Mouse (Mus musculus) central nervous system, embryonic 18 days (tissue): ENCODE results near the gene Elovl1. TPM values are rescaled to one million over a fixed set of nuclear protein-coding genes. Genes with fewer than 3 reads are reported as not detected.

Source experiments
- polyA plus RNA-seq: library from polyadenylated mRNA; depleted of rRNA; stranded (reverse); fragments of >200 nt; gene quantifications from 2 replicates; pipeline ENCODE4 v1.2.3, GENCODE M21; 2012; rRNA removed

Gene Elovl1
- polyA plus RNA-seq, result 46.5 and 49.8 TPM in 2 replicates

DNA sequence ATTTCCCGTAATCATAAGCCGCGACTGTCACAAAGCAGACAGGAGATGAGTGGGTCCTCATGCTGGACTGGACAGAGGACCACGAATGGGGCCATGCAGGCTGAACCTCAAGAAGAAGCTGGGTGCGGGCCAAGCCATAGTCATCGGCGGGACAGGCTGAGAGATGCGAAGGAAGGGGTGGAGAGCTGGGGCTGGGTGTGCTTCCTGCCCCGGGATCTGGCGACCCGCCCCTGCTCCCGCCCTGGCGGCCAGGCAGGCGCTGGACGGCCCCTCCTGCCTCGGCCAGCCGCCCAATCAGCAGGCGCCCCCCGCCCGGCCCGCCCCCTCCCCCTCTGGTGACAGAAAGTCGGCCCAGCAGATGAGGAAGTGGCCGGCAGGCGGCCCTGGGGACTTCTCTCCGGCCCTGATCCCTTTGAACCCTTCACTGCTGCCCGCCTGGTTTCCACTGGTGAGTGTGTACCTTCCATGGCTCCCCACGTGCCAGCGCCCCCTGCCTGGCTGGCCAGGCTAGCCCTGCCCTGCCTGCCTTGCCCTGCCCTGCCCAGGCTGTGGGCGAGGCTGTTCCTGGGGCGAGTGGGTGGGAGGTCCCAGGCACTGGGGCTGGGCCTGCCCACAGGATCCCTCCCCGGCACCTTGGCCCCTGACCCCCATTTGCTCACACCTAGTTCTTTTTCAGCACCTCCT is at the start of gene Elovl1:
TSS of gene Elovl1 (plus strand) at position 326 of the 684 bp plus-strand sequence.

DNA sequence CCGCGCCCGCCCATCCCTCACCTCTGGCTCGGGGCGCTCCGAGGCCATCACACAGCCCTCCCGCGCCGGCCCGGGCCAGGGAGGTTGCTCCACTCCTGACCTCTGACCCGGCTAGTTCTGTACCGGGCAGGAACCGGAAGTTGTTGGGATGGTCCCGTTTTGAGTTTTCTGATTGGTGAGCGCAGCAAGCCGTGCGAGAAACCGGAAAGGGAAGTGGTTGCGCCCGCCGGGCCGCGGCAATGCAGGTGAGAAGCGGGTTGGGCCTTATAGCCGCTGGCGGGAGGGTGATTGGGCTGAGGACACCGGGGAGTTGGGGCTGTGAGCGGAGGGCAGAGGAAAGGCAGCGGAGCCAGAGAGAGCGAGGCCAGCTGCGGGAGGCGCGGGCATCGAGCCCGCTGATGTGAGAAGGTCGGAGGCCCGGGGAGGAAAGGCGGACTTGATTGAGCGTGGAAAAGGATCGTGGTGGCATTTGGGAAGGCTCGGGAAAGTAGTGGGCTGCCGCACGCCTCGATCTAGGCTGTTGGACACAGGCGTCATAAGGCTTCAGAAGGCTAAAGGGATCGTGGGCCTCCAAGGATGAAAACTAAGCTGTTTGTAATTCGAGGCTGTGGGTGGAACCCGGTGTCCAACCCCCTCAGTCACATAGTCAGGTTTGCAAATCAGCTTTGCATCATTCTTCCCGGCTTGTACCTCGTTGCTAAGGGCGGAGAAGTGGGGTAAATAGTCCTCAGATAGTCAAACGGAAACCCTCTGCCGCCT is 18.6 kb upstream of the Elovl1 start, which contains the start of the genes Szt2 and Med8:
TSS of gene Szt2 (minus strand) at position 132 of the 759 bp plus-strand sequence.
TSS of gene Med8 (plus strand) at position 196 of the 759 bp plus-strand sequence.

DNA sequence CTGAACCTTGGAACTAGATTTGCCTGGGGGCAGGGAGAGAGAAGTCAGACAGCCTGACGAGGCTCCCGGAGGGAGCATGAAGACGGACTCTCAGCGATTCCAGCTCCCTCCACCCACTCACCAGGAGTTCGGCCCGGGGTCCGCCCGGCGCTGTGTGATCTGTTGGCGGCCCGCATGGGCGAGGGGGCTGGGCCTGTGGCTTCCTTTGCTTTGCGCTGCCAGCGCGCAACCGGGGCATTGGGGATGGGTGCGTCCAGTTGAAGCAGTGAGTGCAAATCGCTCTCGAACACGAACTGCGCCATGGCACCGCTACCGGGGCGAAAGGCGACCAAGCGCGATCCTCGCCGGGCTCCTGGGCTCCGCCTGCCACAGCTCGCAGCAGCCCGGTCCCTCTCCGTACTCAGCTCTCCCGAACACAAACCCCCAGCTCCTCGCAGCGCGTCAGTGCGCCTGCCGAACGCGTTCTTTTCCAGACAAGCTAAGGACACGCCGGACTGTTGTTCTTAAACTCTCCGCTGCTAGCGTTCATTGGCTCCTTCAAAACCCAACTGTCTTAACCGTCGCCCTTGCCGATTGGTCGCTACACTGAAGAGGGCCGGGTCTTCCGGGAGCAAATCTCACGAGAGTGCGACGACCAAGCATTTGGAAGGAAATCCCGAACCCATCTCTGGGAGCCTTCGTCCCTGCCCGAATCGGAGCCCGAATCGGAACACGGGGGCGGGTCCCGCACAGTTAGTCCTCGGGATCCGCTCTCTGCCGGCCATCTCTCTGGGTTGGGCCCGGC is 9.1 kb downstream of the Elovl1 start, which contains the start of gene Cdc20:
TSS of gene Cdc20 (minus strand) at position 533 of the 784 bp plus-strand sequence.

DNA sequence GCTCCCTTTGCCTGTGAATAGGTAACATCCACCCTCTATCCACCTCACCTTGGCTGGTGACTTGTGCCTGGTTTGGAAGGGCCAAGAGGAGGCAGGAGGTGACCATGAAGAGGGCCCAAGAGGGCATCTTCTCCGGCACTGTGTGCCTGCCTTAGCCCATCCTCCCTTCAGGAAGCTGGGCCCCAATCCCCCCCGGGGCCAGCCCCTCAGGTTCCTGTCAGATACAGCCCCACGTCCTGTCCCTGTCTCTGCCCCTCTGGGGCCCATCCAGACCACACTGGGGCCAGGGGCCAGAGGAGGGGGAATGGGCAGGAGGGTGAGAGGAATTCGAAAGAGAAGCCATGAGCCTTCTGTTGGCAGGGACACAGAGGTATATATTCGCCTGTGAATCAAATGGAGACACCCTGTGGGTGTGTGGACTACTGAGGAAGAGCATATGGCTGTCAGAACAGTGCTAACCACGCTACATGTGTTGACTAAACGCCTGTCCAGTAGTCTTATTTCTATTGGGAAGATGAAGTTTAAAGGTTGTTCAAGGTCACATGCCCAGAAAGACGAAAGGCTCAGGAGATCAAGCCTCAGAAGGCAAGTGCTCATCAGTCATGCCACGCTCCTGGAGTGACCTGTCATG is 29.6 kb downstream of the Elovl1 start, which contains the start of gene Mpl:
TSS of gene Mpl (minus strand) at position 169 of the 631 bp plus-strand sequence.

Other genes starting within 250 kb of the Elovl1 start
- gene Kdm4a, start 248.1 kb upstream of the Elovl1 start, polyA plus RNA-seq, result 81.9 and 91.4 TPM in 2 replicates
- gene Ptprf, start 136.7 kb upstream of the Elovl1 start, polyA plus RNA-seq, result 78.8 and 90.6 TPM in 2 replicates
- gene Szt2, start 18.8 kb upstream of the Elovl1 start, polyA plus RNA-seq, result 27.6 and 31.4 TPM in 2 replicates
- gene Med8, start 18.8 kb upstream of the Elovl1 start, polyA plus RNA-seq, result 84.1 and 84.8 TPM in 2 replicates
- gene Cdc20, start 9.3 kb downstream of the Elovl1 start, polyA plus RNA-seq, result 25.4 and 26.0 TPM in 2 replicates
- 0.03 TPM in 2 replicates for gene Mpl, start 29.4 kb downstream of the Elovl1 start, polyA plus RNA-seq
- 12.6 and 13.4 TPM in 2 replicates for gene Tie1, start 62.0 kb downstream of the Elovl1 start, polyA plus RNA-seq
- gene 2610528J11Rik, start 98.9 kb downstream of the Elovl1 start, polyA plus RNA-seq, result 0.05 and 0.34 TPM in 2 replicates
- 0.45 and 0.92 TPM in 2 replicates for gene Tmem125, start 116.0 kb downstream of the Elovl1 start, polyA plus RNA-seq
- gene Cfap57, start 192.7 kb downstream of the Elovl1 start, polyA plus RNA-seq, result 0.92 and 1.3 TPM in 2 replicates
- 88.1 and 94.5 TPM in 2 replicates for gene Ebna1bp2, start 192.7 kb downstream of the Elovl1 start, polyA plus RNA-seq
- not detected in 2 replicates for gene Olfr62, start 230.9 kb downstream of the Elovl1 start, polyA plus RNA-seq